Mouse (Mus musculus): ENCODE results near the gene Smoc1.

DNA sequence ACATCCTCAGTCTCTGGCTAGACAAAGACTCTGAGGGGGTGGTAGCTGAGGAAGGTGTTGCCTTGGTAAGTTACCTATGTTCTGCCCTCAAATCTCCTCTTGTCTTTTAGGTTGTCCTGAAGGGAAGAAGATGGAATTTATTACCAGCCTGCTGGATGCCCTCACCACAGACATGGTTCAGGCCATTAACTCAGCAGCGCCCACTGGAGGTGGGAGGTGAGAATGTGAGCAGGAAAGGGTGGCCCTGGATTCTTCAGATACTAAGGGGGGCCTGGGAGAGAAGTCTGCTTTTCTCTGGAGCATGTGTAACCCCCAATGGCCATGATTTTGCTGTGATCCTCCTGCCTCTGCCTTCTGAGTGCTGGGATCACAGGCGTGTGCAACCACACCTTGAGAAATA, 143.5 kb downstream of the Smoc1 start:
- TF ChIP-seq CTCF (IDR thresholded peaks at IDR 0.05; ENCODE audit: extremely low read depth, insufficient read length, insufficient replicate concordance, low read depth, low read length), result peak; percentile 28; the same call in 1 of the 2 replicates
- no peak for TF ChIP-seq POLR2A (IDR thresholded peaks at IDR 0.05; ENCODE audit: low read depth, low read length)
